ENCODE assay signal across 35 mouse cellular contexts in the genomic region with DNA sequence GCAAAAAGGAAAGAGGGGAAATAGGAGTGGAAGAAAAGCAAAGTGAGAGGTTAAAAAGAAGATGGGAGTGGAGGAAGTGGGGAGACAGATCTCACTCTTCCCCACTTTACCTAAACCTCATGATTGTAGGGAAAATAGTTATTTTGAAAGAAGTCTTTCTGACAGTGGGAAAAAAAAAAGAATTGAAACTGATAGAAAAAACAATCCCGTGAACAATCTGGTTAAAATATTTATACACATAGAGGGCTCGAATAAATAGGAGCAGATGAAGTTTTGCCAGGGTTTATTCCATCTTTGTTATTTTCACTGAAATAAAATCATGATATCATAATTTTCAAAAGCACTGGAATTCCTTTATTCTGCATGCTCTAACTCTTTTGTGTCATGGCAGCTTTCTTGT.
"Had no signal": no experiment of that assay in that cellular context is flagged by ENCODE, and none has a peak within 500 bp of the region (broad histone marks: within the 10 kb centered on the region; RNA-seq: fewer than 3 reads in every experiment).

No protein-coding gene starts in this region.

- H3K9ac ChIP-seq: heart, embryonic 12.5 days; heart, embryonic 13.5 days; heart, embryonic 15.5 days; hindbrain, embryonic 12.5 days; hindbrain, embryonic 13.5 days; hindbrain, embryonic 14.5 days; hindbrain, embryonic 15.5 days; intestine, embryonic 15.5 days; kidney, embryonic 15.5 days had no signal

- H3K4me1 ChIP-seq: heart, embryonic 12.5 days; heart, embryonic 13.5 days; heart, embryonic 15.5 days; hindbrain, embryonic 10.5 days; hindbrain, embryonic 12.5 days; hindbrain, embryonic 13.5 days; hindbrain, embryonic 15.5 days; intestine, embryonic 15.5 days; kidney, embryonic 15.5 days had no signal

- ATAC-seq: hindbrain, embryonic 16.5 days; hindbrain, postnatal 0 days; inflammation-experienced regulatory T-cells, adult 6 months; intestine, embryonic 15.5 days; intestine, embryonic 16.5 days; intestine, postnatal 0 days had no signal

- H3K27me3 ChIP-seq: heart, embryonic 12.5 days; heart, embryonic 13.5 days; heart, embryonic 15.5 days; hindbrain, embryonic 12.5 days; hindbrain, embryonic 13.5 days; hindbrain, embryonic 15.5 days; intestine, embryonic 15.5 days; kidney, embryonic 15.5 days had no signal

- H3K4me3 ChIP-seq: heart, embryonic 12.5 days; heart, embryonic 13.5 days; heart, embryonic 15.5 days; hindbrain, embryonic 10.5 days; hindbrain, embryonic 12.5 days; hindbrain, embryonic 13.5 days; hindbrain, embryonic 15.5 days; intestine, embryonic 15.5 days; kidney, embryonic 15.5 days; layer of hippocampus, adult 2 months; left cerebral cortex, adult 2 months had no signal

- H3K9me3 ChIP-seq: heart, embryonic 15.5 days; hindbrain, embryonic 10.5 days; hindbrain, embryonic 12.5 days; hindbrain, embryonic 13.5 days; hindbrain, embryonic 15.5 days; intestine, embryonic 15.5 days; kidney, embryonic 15.5 days had no signal

- H3K36me3 ChIP-seq: heart, embryonic 12.5 days; heart, embryonic 13.5 days; heart, embryonic 15.5 days; hindbrain, embryonic 10.5 days; hindbrain, embryonic 12.5 days; hindbrain, embryonic 13.5 days; hindbrain, embryonic 15.5 days; intestine, embryonic 15.5 days; kidney, embryonic 15.5 days had no signal

- H3K27ac ChIP-seq: heart, embryonic 13.5 days; heart, embryonic 15.5 days; hindbrain, embryonic 10.5 days; hindbrain, embryonic 12.5 days; hindbrain, embryonic 13.5 days; hindbrain, embryonic 14.5 days; hindbrain, embryonic 15.5 days; hindbrain, postnatal 0 days; intestine, embryonic 15.5 days; kidney, embryonic 15.5 days; kidney, postnatal 0 days; layer of hippocampus, adult 2 months; left cerebral cortex, adult 2 months had no signal

- H3K4me2 ChIP-seq: heart, embryonic 11.5 days; heart, embryonic 12.5 days; heart, embryonic 13.5 days; heart, embryonic 15.5 days; hindbrain, embryonic 12.5 days; hindbrain, embryonic 13.5 days; hindbrain, embryonic 14.5 days; hindbrain, embryonic 15.5 days; intestine, embryonic 15.5 days; kidney, embryonic 15.5 days had no signal

- DNase-seq: heart, postnatal 10 days; heart, postnatal 14 days; heart, postnatal 36 days; heart, postnatal 4 days; kidney, adult 11 months; kidney, adult 18-20 months; kidney, adult 2 months; kidney, adult 8-10 months; kidney, adult 9 months; kidney, postnatal 10 days; kidney, postnatal 14 days; kidney, postnatal 25 days; kidney, postnatal 36 days; kidney, postnatal 4 days; layer of hippocampus, adult 9-11 months; layer of hippocampus, postnatal 36 days had no signal
